22 mouse cellular contexts compared by ENCODE assay signal in the genomic region with DNA sequence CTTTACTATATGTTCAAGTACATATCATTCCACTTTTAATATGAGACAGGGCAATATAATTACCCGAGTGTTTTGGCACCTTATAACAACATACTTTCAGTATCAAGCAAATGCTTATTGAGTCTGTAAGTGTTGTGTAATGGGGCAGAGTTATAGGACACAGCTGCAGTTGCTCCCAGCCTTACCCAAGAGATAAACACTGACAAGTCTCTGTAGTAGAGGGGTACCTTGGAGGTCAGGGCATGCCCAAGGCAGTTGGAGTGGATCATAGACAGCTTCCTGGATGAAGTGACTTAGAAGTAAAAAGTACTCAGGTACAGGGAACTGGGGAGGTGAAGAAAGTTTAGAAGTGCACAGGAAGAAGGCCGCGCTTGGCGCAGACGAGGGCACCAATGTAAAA. TPM values are rescaled to one million over a fixed set of nuclear protein-coding genes. Genes with fewer than 3 reads are reported as not detected.
DNase-seq lines count a peak whose midpoint lies in the region; ATAC-seq and TF ChIP-seq lines count a peak whose summit lies in the region.
"Had no signal": no experiment of that assay in that cellular context is flagged by ENCODE, and none has a peak within 500 bp of the region (broad histone marks: within the 10 kb centered on the region; RNA-seq: fewer than 3 reads in every experiment).

No protein-coding gene starts in this region.

- no peak overlapping the region for H3K4me3 ChIP-seq in lung, postnatal 0 days (ENCODE audit: low read depth, low read length)
- H3K4me3 ChIP-seq: embryonic facial prominence, embryonic 10.5 days; embryonic facial prominence, embryonic 12.5 days; forebrain, embryonic 13.5 days; forebrain, embryonic 15.5 days had no signal

- TF ChIP-seq CTCF in lung, postnatal 0 days (IDR thresholded peaks at IDR 0.05), result no peak

- no peaks in the 10 kb centered on the region for H3K9me3 ChIP-seq in lung, postnatal 0 days (ENCODE audit: low read length)
- H3K9me3 ChIP-seq: embryonic facial prominence, embryonic 10.5 days; embryonic facial prominence, embryonic 12.5 days; forebrain, embryonic 13.5 days; forebrain, embryonic 15.5 days; G1E had no signal

- WGBS in lung, postnatal 0 days, result 81% methylated on average over 5 of the region's 5 CpGs

- peaks cover 13% of the 10 kb centered on the region; the same call in 1 of the 2 replicates for H3K4me1 ChIP-seq in lung, postnatal 0 days (ENCODE audit: insufficient read depth, low read depth, low read length)
- H3K4me1 ChIP-seq: embryonic facial prominence, embryonic 12.5 days; forebrain, embryonic 13.5 days; forebrain, embryonic 15.5 days had no signal

- no peaks in the 10 kb centered on the region for H3K27me3 ChIP-seq in lung, postnatal 0 days (replicated peaks; ENCODE audit: insufficient read depth, low read length)
- H3K27me3 ChIP-seq: CH12.LX; forebrain, embryonic 15.5 days had no signal

- no peak overlapping the region for H3K27ac ChIP-seq in lung, postnatal 0 days (ENCODE audit: low read length)
- H3K27ac ChIP-seq: embryonic facial prominence, embryonic 10.5 days; embryonic facial prominence, embryonic 12.5 days; forebrain, embryonic 13.5 days; forebrain, embryonic 15.5 days had no signal

- DNase-seq in heart, adult 11 months, result peak; percentile 72
- DNase-seq in heart, adult 8-10 months (ENCODE audit: low spot score), result no peak
- DNase-seq in lung, postnatal 0 days (ENCODE audit: low spot score), result peak; percentile 63
- DNase-seq in lung, postnatal 25 days (ENCODE audit: low spot score), result no peak
- DNase-seq in cerebellum, adult 8-10 months, result no peak
- DNase-seq: adrenal gland, adult 2 months; adrenal gland, postnatal 10 days; adrenal gland, postnatal 25 days; B cell, adult 2 months; cerebellum, adult 11 months; cerebellum, adult 18-20 months; cerebellum, adult 9-10 months; cerebellum, postnatal 10 days; cerebellum, postnatal 25 days; forebrain, postnatal 0 days had no signal

- peak; percentile 74 for ATAC-seq in lung, postnatal 0 days
- ATAC-seq: CD4-positive, CD25-positive, alpha-beta regulatory T cell, adult 4 months; forebrain, embryonic 13.5 days; forebrain, embryonic 15.5 days; forebrain, postnatal 0 days had no signal

- H3K36me3 ChIP-seq in lung, postnatal 0 days (ENCODE audit: insufficient read depth, low read length), result no peaks in the 10 kb centered on the region
- H3K36me3 ChIP-seq: embryonic facial prominence, embryonic 10.5 days; embryonic facial prominence, embryonic 12.5 days; forebrain, embryonic 15.5 days; G1E had no signal

- no peak overlapping the region for H3K4me2 ChIP-seq in lung, postnatal 0 days (replicated peaks; ENCODE audit: low read depth, low read length)
- H3K4me2 ChIP-seq: embryonic facial prominence, embryonic 12.5 days; forebrain, embryonic 13.5 days; forebrain, embryonic 15.5 days had no signal

- TF ChIP-seq EP300 in lung, postnatal 0 days (IDR thresholded peaks at IDR 0.05), result no peak

- no peak overlapping the region for H3K9ac ChIP-seq in lung, postnatal 0 days (replicated peaks; ENCODE audit: low read depth)
- H3K9ac ChIP-seq: embryonic facial prominence, embryonic 12.5 days; forebrain, embryonic 13.5 days; forebrain, embryonic 15.5 days; forebrain, postnatal 0 days had no signal

RNA-seq across cellular contexts. Expression of gene Bspry, which starts 7.3 kb away (rescaled TPM):
- under 1 TPM in 2 of 4 experiments, not detected in 2; 0.16 to 0.23 TPM for total RNA-seq in heart, adult 8-10 months (2022)
- 26.8 and 33.0 TPM in 2 replicates for polyA plus RNA-seq in lung, postnatal 0 days (2015; fragmentation: Nextera tagmentation; extraction: Ambion mirVana)

RNA-seq across cellular contexts. Expression of gene Hdhd3, which starts 16.1 kb away (rescaled TPM):
- 1 to 10 TPM; 4.7 to 6.9 (median 5.3) TPM for total RNA-seq in heart, adult 8-10 months (2022)
- polyA plus RNA-seq in lung, postnatal 0 days (2015; fragmentation: Nextera tagmentation; extraction: Ambion mirVana), result 15.0 and 18.3 TPM in 2 replicates

RNA-seq across cellular contexts. Expression of gene Wdr31, which starts 16.5 kb away (rescaled TPM):
- under 1 TPM; 0.44 to 0.90 (median 0.61) TPM for total RNA-seq in heart, adult 8-10 months (2022)
- 5.2 and 6.1 TPM in 2 replicates for polyA plus RNA-seq in lung, postnatal 0 days (2015; fragmentation: Nextera tagmentation; extraction: Ambion mirVana)

RNA-seq across cellular contexts. Expression of gene Alad, which starts 32.5 kb away (rescaled TPM):
- total RNA-seq in heart, adult 8-10 months (2022), result 10 to 100 TPM; 71.0 to 88.7 (median 82.7) TPM
- 110 and 111 TPM in 2 replicates for polyA plus RNA-seq in lung, postnatal 0 days (2015; fragmentation: Nextera tagmentation; extraction: Ambion mirVana)

RNA-seq across cellular contexts. Expression of gene Pole3, which starts 37.7 kb away (rescaled TPM):
- 10 to 100 TPM; 16.9 to 21.1 (median 17.9) TPM for total RNA-seq in heart, adult 8-10 months (2022)
- polyA plus RNA-seq in lung, postnatal 0 days (2015; fragmentation: Nextera tagmentation; extraction: Ambion mirVana), result 32.8 and 35.6 TPM in 2 replicates

Comparison
In these comparisons a context has a peak if more than half of its experiments do, and no peak if none do; other contexts are left out.
1. DNase-seq: peak in heart, adult 11 months (single experiment) and lung, postnatal 0 days (single experiment); none in heart, adult 8-10 months (single experiment), lung, postnatal 25 days (single experiment) and cerebellum, adult 8-10 months (single experiment).